Mouse (Mus musculus): ENCODE results near the gene Lypd9. TPM values are rescaled to one million over a fixed set of nuclear protein-coding genes. Genes with fewer than 3 reads are reported as not detected.

Gene Lypd9
- polyA plus RNA-seq, 2 experiments = not detected

GRCm38 (mm10) chr11:58418336-58418735 lies 34.4 kb downstream of the Lypd9 start:
- Histone ChIP-seq H3K4me2 (ENCODE audit: low read depth) (no peak overlapping the region), H3K4me3 (ENCODE audit: insufficient read depth in 1 of 2, low read depth in 2 of 2, low read length in 2 of 2) (no peak overlapping the region), H3K27ac (no peak overlapping the region), H3K4me1 (replicated peaks; ENCODE audit: control insufficient read depth in 2 of 2, insufficient read depth in 2 of 2, low read length in 1 of 2) (no peaks in the 10 kb centered on the region), H3K27me3 (ENCODE audit: control insufficient read depth, insufficient read depth, low read length) (no peaks in the 10 kb centered on the region), H3K9ac (replicated peaks) (no peak overlapping the region), H3K9me3 (ENCODE audit: control insufficient read depth, low read length) (no peaks in the 10 kb centered on the region), H3K36me3 (replicated peaks; ENCODE audit: control insufficient read depth, insufficient read depth, low read depth) (no peaks in the 10 kb centered on the region)
- DNase-seq (ENCODE audit: low read depth in 3 of 3, low spot score in 3 of 3) (no peak), ATAC-seq (ENCODE audit: insufficient read depth) (no peak)
- 69% methylated on average over 3 of the region's 3 CpGs for WGBS (ENCODE audit: insufficient replicate concordance)
- no peak for TF ChIP-seq CTCF (IDR thresholded peaks at IDR 0.05; ENCODE audit: low read depth)
- TF ChIP-seq EP300 (IDR thresholded peaks at IDR 0.05; ENCODE audit: low read depth) = no peak

GRCm38 (mm10) chr11:58408066-58408465 lies 44.7 kb downstream of the Lypd9 start:
- Histone ChIP-seq H3K9ac (replicated peaks) (no peak overlapping the region), H3K36me3 (replicated peaks; ENCODE audit: control insufficient read depth, insufficient read depth, low read depth) (no peaks in the 10 kb centered on the region), H3K4me1 (replicated peaks; ENCODE audit: control insufficient read depth in 2 of 2, insufficient read depth in 2 of 2, low read length in 1 of 2) (no peaks in the 10 kb centered on the region), H3K9me3 (ENCODE audit: control insufficient read depth, low read length) (no peaks in the 10 kb centered on the region), H3K27ac (no peak overlapping the region), H3K27me3 (ENCODE audit: control insufficient read depth, insufficient read depth, low read length) (no peaks in the 10 kb centered on the region), H3K4me2 (ENCODE audit: low read depth) (no peak overlapping the region), H3K4me3 (ENCODE audit: insufficient read depth in 1 of 2, low read depth in 2 of 2, low read length in 2 of 2) (no peak overlapping the region)
- DNase-seq (ENCODE audit: low read depth in 3 of 3, low spot score in 3 of 3) (no peak), ATAC-seq (ENCODE audit: insufficient read depth) (no peak)
- TF ChIP-seq EP300 (IDR thresholded peaks at IDR 0.05; ENCODE audit: low read depth) (no peak), CTCF (IDR thresholded peaks at IDR 0.05; ENCODE audit: low read depth) (no peak)
- 61% methylated on average over 3 of the region's 3 CpGs for WGBS (ENCODE audit: insufficient replicate concordance)

- Histone ChIP-seq H3K36me3 (replicated peaks; ENCODE audit: control insufficient read depth, insufficient read depth, low read depth) (no peaks in the 10 kb centered on the region), H3K4me2 (ENCODE audit: low read depth) (no peak overlapping the region), H3K4me1 (replicated peaks; ENCODE audit: control insufficient read depth in 2 of 2, insufficient read depth in 2 of 2, low read length in 1 of 2) (no peaks in the 10 kb centered on the region; a peak in 1 of 4 replicates), H3K27me3 (ENCODE audit: control insufficient read depth, insufficient read depth, low read length) (no peaks in the 10 kb centered on the region), H3K27ac (no peak overlapping the region), H3K4me3 (ENCODE audit: insufficient read depth in 1 of 2, low read depth in 2 of 2, low read length in 2 of 2) (no peak overlapping the region), H3K9me3 (ENCODE audit: control insufficient read depth, low read length) (no peaks in the 10 kb centered on the region), H3K9ac (replicated peaks) (no peak overlapping the region)
- WGBS (ENCODE audit: insufficient replicate concordance) = 61% methylated on average over 5 of the region's 5 CpGs
- DNase-seq (ENCODE audit: low read depth in 3 of 3, low spot score in 3 of 3) (no peak), ATAC-seq (ENCODE audit: insufficient read depth) (no peak)
- TF ChIP-seq CTCF (IDR thresholded peaks at IDR 0.05; ENCODE audit: low read depth) (no peak), EP300 (IDR thresholded peaks at IDR 0.05; ENCODE audit: low read depth) (no peak)
These were observed 52.1 kb downstream of the Lypd9 start for GRCm38 (mm10) chr11:58400655-58401054.

- ATAC-seq (ENCODE audit: insufficient read depth) (no peak), DNase-seq (ENCODE audit: low read depth in 3 of 3, low spot score in 3 of 3) (no peak)
- 52% methylated on average over 6 of the region's 6 CpGs for WGBS (ENCODE audit: insufficient replicate concordance)
- H3K4me1 ChIP-seq (replicated peaks; ENCODE audit: control insufficient read depth in 2 of 2, insufficient read depth in 2 of 2, low read length in 1 of 2) = no peaks in the 10 kb centered on the region; a peak in 1 of 4 replicates
- no peak for TF ChIP-seq CTCF (IDR thresholded peaks at IDR 0.05; ENCODE audit: low read depth)
- no peak for TF ChIP-seq EP300 (IDR thresholded peaks at IDR 0.05; ENCODE audit: low read depth)
- no peak overlapping the region for H3K27ac ChIP-seq
- no peak overlapping the region for H3K4me2 ChIP-seq (ENCODE audit: low read depth)
- no peak overlapping the region for H3K4me3 ChIP-seq (ENCODE audit: insufficient read depth in 1 of 2, low read depth in 2 of 2, low read length in 2 of 2)
- H3K27me3 ChIP-seq (ENCODE audit: control insufficient read depth, insufficient read depth, low read length) = no peaks in the 10 kb centered on the region
- no peak overlapping the region for H3K9ac ChIP-seq (replicated peaks)
- no peaks in the 10 kb centered on the region for H3K36me3 ChIP-seq (replicated peaks; ENCODE audit: control insufficient read depth, insufficient read depth, low read depth)
- no peaks in the 10 kb centered on the region for H3K9me3 ChIP-seq (ENCODE audit: control insufficient read depth, low read length)
These were observed 52.6 kb downstream of the Lypd9 start for GRCm38 (mm10) chr11:58399985-58400645.

Other genes with a start within 250 kb of the Lypd9 start
- 0.61 and 0.78 TPM in 2 replicates for gene 4930438A08Rik, start 178.1 kb downstream of the Lypd9 start, polyA plus RNA-seq (2012; rRNA removed)
- gene 4930438A08Rik, start 178.1 kb downstream of the Lypd9 start, polyA plus RNA-seq (2014; fragmentation: Nextera tagmentation; extraction: Ambion mirVana) = 0.99 and 1.0 TPM in 2 replicates
- gene Zfp692, start 145.9 kb downstream of the Lypd9 start, polyA plus RNA-seq (2012; rRNA removed) = 18.7 and 19.8 TPM in 2 replicates
- 5.0 and 6.7 TPM in 2 replicates for gene Zfp692, start 145.9 kb downstream of the Lypd9 start, polyA plus RNA-seq (2014; fragmentation: Nextera tagmentation; extraction: Ambion mirVana)
- 20.3 and 22.2 TPM in 2 replicates for gene Zfp672, start 122.6 kb downstream of the Lypd9 start, polyA plus RNA-seq (2012; rRNA removed)
- 39.1 and 48.6 TPM in 2 replicates for gene Zfp672, start 122.6 kb downstream of the Lypd9 start, polyA plus RNA-seq (2014; fragmentation: Nextera tagmentation; extraction: Ambion mirVana)
- 9.0 and 9.1 TPM in 2 replicates for gene Sh3bp5l, start 122.2 kb downstream of the Lypd9 start, polyA plus RNA-seq (2012; rRNA removed)
- 9.1 and 12.4 TPM in 2 replicates for gene Sh3bp5l, start 122.2 kb downstream of the Lypd9 start, polyA plus RNA-seq (2014; fragmentation: Nextera tagmentation; extraction: Ambion mirVana)
- gene Lypd8, start 73.9 kb downstream of the Lypd9 start, polyA plus RNA-seq (2012; rRNA removed) = 0.09 and 0.17 TPM in 2 replicates
- gene Lypd8, start 73.9 kb downstream of the Lypd9 start, polyA plus RNA-seq (2014; fragmentation: Nextera tagmentation; extraction: Ambion mirVana) = not detected in 2 replicates
- gene 1810065E05Rik, start 31.8 kb downstream of the Lypd9 start, polyA plus RNA-seq (2012; rRNA removed) = not detected in 2 replicates
- gene 1810065E05Rik, start 31.8 kb downstream of the Lypd9 start, polyA plus RNA-seq (2014; fragmentation: Nextera tagmentation; extraction: Ambion mirVana) = not detected in 2 replicates
- gene Gm12253, start 20.4 kb downstream of the Lypd9 start, polyA plus RNA-seq (2012; rRNA removed) = not detected in 2 replicates
- gene Gm12253, start 20.4 kb downstream of the Lypd9 start, polyA plus RNA-seq (2014; fragmentation: Nextera tagmentation; extraction: Ambion mirVana) = not detected in 2 replicates
- gene Olfr30, start 9.3 kb upstream of the Lypd9 start, polyA plus RNA-seq (2012; rRNA removed) = not detected in 2 replicates
- gene Olfr30, start 9.3 kb upstream of the Lypd9 start, polyA plus RNA-seq (2014; fragmentation: Nextera tagmentation; extraction: Ambion mirVana) = not detected in 2 replicates
- not detected in 2 replicates for gene Olfr332, start 39.6 kb upstream of the Lypd9 start, polyA plus RNA-seq (2012; rRNA removed)
- gene Olfr332, start 39.6 kb upstream of the Lypd9 start, polyA plus RNA-seq (2014; fragmentation: Nextera tagmentation; extraction: Ambion mirVana) = not detected in 2 replicates
- gene Olfr331, start 49.6 kb upstream of the Lypd9 start, polyA plus RNA-seq (2012; rRNA removed) = not detected in 2 replicates
- not detected in 2 replicates for gene Olfr331, start 49.6 kb upstream of the Lypd9 start, polyA plus RNA-seq (2014; fragmentation: Nextera tagmentation; extraction: Ambion mirVana)
- gene Olfr330, start 81.9 kb upstream of the Lypd9 start, polyA plus RNA-seq (2012; rRNA removed) = not detected in 2 replicates
- gene Olfr330, start 81.9 kb upstream of the Lypd9 start, polyA plus RNA-seq (2014; fragmentation: Nextera tagmentation; extraction: Ambion mirVana) = not detected in 2 replicates
- gene Olfr329-ps, start 93.5 kb upstream of the Lypd9 start, polyA plus RNA-seq (2012; rRNA removed) = not detected in 2 replicates
- not detected in 2 replicates for gene Olfr329-ps, start 93.5 kb upstream of the Lypd9 start, polyA plus RNA-seq (2014; fragmentation: Nextera tagmentation; extraction: Ambion mirVana)
- 0.02 TPM in 1 of 2 replicates, not detected in the other for gene Olfr328, start 102.7 kb upstream of the Lypd9 start, polyA plus RNA-seq (2012; rRNA removed)
- not detected in 2 replicates for gene Olfr328, start 102.7 kb upstream of the Lypd9 start, polyA plus RNA-seq (2014; fragmentation: Nextera tagmentation; extraction: Ambion mirVana)
- gene Olfr224, start 117.6 kb upstream of the Lypd9 start, polyA plus RNA-seq (2012; rRNA removed) = not detected in 2 replicates
- not detected in 2 replicates for gene Olfr224, start 117.6 kb upstream of the Lypd9 start, polyA plus RNA-seq (2014; fragmentation: Nextera tagmentation; extraction: Ambion mirVana)
- gene Olfr325, start 124.8 kb upstream of the Lypd9 start, polyA plus RNA-seq (2012; rRNA removed) = not detected in 2 replicates
- not detected in 2 replicates for gene Olfr325, start 124.8 kb upstream of the Lypd9 start, polyA plus RNA-seq (2014; fragmentation: Nextera tagmentation; extraction: Ambion mirVana)
- not detected in 2 replicates for gene Olfr324, start 142.2 kb upstream of the Lypd9 start, polyA plus RNA-seq (2012; rRNA removed)
- not detected in 2 replicates for gene Olfr324, start 142.2 kb upstream of the Lypd9 start, polyA plus RNA-seq (2014; fragmentation: Nextera tagmentation; extraction: Ambion mirVana)
- not detected in 2 replicates for gene 2210407C18Rik, start 163.2 kb upstream of the Lypd9 start, polyA plus RNA-seq (2012; rRNA removed)
- not detected in 2 replicates for gene 2210407C18Rik, start 163.2 kb upstream of the Lypd9 start, polyA plus RNA-seq (2014; fragmentation: Nextera tagmentation; extraction: Ambion mirVana)
- gene Olfr323, start 177.6 kb upstream of the Lypd9 start, polyA plus RNA-seq (2012; rRNA removed) = not detected in 2 replicates
- not detected in 2 replicates for gene Olfr323, start 177.6 kb upstream of the Lypd9 start, polyA plus RNA-seq (2014; fragmentation: Nextera tagmentation; extraction: Ambion mirVana)
- 9.1 and 10.5 TPM in 2 replicates for gene Trim58, start 187.5 kb upstream of the Lypd9 start, polyA plus RNA-seq (2012; rRNA removed)
- 10.5 and 11.8 TPM in 2 replicates for gene Trim58, start 187.5 kb upstream of the Lypd9 start, polyA plus RNA-seq (2014; fragmentation: Nextera tagmentation; extraction: Ambion mirVana)
- gene Olfr322, start 205.9 kb upstream of the Lypd9 start, polyA plus RNA-seq (2012; rRNA removed) = 0.03 and 0.07 TPM in 2 replicates
- gene Olfr322, start 205.9 kb upstream of the Lypd9 start, polyA plus RNA-seq (2014; fragmentation: Nextera tagmentation; extraction: Ambion mirVana) = 0.14 TPM in 1 of 2 replicates, not detected in the other
- not detected in 2 replicates for gene Olfr320, start 228.2 kb upstream of the Lypd9 start, polyA plus RNA-seq (2012; rRNA removed)
- gene Olfr320, start 228.2 kb upstream of the Lypd9 start, polyA plus RNA-seq (2014; fragmentation: Nextera tagmentation; extraction: Ambion mirVana) = not detected in 2 replicates
- gene Olfr319, start 246.2 kb upstream of the Lypd9 start, polyA plus RNA-seq (2012; rRNA removed) = not detected in 2 replicates
- gene Olfr319, start 246.2 kb upstream of the Lypd9 start, polyA plus RNA-seq (2014; fragmentation: Nextera tagmentation; extraction: Ambion mirVana) = not detected in 2 replicates